Mouse (Mus musculus) kidney, adult 11 months (tissue): ENCODE results near the gene Esrrb.

ENCODE experiments used
- DNase-seq: peaks from one replicate; pipeline ENCODE4 v3.0.0; 2022

Esrrb gene

GRCm38 (mm10) chr12:86360696-86361631 is at the start of gene Esrrb:
TSS of gene Esrrb (plus strand) at chr12:86361117.
- peak; percentile 30 for DNase-seq

DNA sequence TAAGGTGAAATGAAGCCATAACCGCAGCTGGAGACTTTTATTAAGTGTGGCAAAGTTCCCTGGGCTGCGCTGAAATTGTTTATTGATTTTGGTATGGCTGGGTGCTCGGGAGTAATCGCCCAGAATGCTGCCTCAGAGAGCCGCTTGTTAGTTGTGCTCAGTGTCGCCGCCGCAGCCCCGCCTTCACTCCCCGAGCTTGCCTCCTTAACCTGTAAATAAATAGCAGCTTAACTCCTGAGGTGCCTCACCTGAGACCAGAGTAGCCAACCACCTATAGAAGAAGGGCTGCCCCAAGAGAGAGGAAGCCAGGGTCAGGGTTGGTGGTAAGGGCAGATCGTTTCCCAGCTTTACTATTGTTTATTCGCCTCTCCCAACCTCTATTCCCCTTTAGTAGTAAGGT is 40.3 kb upstream of the Esrrb start:
- no peak for DNase-seq

DNA sequence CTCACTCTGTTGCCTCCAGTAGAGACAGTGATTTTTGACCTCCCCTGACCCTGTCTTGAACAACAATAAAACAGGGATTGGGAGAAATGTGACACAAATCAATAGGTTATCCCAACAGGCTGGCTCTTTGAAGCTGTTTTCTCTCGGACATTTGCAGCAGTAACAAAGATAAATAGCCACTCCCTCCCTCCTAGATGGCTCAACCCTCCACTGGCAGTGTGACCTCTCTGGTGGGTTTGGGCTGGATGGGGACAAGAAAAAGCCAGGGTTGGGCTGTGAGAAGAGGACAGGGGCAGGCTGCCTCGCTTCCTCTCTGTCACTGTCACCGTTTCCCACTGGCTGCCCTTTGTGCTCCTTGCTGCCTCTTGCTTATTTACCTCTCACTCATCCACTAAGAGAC is 36.6 kb upstream of the Esrrb start:
- DNase-seq = no peak

GRCm38 (mm10) chr12:86329813-86330212 is 31.1 kb upstream of the Esrrb start:
- no peak for DNase-seq

DNA sequence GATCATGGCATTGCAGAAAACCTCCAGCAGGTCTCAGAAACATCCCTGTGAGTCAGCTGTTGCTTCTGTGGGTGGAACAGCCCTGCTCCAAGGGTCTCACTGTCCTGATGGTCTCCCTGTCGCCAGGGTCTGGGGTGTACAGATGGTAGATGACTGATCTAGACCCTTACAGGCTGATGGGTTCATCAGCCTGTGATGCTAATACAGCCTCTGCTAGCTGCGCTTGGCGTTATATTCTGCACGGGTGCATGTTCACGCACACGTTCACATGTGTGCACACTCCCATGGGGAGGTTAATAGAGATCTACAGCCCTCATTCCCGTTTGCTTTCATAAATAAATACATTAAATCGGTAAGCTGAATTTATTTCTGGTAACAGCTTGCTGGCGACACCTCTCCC is 30.2 kb upstream of the Esrrb start:
- DNase-seq = no peak

DNA sequence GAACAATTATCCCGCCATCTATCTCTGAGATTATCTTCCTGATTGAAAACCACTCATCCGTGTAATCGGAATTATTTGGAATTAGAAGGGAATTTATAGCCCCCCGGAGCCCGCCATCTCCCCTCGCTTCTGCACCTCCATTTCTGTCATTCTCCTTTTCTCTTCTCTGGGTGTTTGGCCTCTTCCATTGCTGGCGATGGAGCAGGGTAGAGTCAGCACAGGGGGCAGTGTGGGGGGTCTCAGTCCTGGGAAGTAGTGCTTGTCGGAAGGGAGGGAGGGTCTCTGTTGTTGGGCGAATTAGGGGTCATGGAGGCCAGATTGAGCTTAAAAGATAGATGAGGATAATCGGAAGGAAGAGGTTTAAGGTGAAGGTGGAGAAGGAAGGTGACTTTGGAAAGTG is 29.7 kb upstream of the Esrrb start:
- DNase-seq = no peak

DNA sequence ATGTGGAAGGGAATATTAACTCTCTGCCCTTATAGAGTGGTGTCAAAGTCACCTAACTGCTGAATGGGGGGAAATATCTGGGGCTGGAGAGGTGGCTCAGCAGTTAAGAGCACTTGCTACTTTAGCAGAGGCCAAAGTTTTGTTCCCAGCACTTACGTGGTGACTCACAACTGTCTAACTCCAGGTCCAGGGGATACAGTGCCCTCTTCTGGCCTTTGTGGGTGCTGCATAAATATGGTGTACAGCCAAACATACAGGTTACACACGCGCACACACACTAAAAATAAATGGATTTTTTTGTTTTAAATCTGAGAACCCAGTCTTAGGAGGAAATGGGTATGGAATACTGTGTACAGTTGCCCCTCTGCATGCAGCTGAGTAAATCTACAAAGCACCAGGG is 24.7 kb upstream of the Esrrb start:
- no peak for DNase-seq

GRCm38 (mm10) chr12:86336887-86337286 is 24.0 kb upstream of the Esrrb start:
- DNase-seq = no peak

DNA sequence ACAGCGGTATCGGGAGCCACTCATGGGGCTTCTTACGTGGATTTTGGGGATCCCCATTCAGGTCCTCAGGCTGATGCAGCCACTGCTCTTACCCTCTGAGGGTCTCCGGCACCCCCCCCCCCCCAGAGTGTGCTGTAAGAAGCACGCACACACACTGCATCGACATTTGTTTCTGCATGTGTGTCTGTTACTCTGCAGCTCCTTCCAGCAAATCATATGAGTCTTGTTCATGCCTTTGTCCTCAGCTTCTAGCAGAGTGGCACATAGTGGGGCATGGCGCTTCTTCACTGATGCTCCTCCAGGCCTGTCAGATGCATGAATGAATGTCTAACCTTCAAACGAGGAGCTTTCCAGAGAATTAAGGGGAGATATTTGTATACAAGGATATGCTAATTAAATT is 11.4 kb upstream of the Esrrb start:
- DNase-seq = no peak

- no peak for DNase-seq
Measured at GRCm38 (mm10) chr12:86359406-86359805, 1.5 kb upstream of the Esrrb start.

DNA sequence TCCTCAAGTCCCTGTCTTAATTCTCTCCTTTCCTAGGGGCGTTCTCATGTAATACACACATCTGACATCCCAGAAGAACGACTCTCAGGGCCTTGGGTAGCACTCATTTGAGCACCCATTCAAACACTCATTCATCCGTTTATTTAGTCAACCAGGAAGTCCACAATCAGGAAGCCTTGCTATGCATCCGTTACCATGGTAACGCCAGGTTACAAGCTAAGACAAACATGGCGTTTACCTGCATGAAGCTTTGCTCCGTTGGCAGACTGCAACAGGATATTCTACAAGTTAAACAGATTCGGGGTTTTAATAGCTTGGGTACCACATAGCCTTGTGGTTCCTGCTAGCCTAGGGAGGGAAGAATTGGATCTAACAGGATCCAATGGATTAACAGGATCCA is 1.0 kb upstream of the Esrrb start:
- DNase-seq = no peak

GRCm38 (mm10) chr12:86364285-86364684 is 3.4 kb downstream of the Esrrb start:
- DNase-seq = no peak

DNA sequence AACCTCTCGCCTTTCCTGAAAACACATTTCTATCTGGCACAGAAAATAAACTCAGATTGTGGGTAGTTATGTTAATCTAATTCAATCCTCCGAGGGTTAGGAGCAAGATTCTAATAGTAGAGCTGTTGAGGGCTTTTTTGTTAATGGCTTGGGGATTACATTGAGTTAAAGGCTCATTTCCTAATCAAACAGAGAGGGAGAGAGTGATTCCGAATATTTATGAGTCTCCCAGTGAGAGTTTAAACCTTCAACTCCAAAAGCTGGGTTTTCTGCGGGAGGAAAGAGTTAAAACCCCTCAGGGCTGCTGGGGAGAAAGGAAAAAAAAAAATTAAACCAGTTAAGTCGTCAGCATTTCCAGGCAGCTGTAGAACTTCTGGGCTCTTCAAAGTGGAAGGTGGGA is 3.8 kb downstream of the Esrrb start:
- no peak for DNase-seq

DNA sequence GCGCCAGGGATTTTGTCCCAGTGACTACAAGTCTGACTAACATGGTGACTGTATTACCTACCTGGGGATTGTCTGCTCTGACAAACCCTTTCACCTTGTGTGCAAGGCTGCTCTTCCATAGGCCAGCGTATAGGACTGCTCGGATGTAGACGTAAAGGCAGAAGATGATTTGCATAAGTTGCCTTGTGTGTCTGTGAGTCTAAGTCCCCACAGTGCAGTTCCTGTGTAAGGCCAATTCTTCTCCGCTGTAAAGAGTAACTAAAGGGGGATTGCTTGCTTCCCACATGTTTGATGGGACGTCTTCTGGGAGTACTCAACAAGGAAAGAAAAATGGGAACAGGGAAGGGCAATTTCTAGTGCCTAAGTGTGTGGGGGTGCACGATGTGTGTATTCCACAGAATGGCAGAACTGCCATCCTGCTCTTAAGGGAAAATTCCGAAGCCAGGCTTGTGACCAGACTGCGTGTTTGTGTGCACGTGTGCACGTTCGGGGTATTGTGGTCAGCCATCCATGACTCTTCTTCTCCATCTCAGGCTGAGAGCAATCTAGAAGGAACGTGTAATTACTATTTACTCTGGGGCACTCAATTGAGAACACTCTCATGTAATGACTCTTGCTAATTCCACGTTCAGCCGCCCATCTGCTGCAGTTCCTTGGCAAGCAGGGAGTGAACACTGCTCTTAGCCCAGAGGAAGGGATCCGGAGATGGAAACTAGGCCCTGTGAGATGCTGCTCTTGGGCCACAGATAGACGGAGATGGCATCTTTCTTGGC is 9.9 kb downstream of the Esrrb start:
- peak; percentile 34 for DNase-seq

DNA sequence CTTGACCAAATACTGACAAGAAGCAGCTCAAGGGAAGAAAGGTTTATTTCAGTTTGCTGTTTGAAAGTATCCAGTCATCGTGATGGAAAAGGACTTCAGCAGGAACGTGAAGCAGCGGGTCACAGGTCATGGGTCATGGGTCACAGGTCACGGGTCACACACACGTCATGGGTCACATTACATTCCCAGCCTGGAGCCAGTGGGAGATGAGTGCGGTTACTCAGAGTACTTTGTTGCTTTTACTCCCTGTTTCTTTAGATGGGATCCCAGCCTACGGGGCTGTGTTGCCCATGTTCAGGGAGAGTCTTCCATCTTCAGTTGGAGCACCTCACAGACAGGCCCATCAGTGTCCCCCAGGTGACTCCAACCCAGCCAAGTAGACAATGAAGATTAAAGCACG is 13.4 kb downstream of the Esrrb start:
- no peak for DNase-seq

DNA sequence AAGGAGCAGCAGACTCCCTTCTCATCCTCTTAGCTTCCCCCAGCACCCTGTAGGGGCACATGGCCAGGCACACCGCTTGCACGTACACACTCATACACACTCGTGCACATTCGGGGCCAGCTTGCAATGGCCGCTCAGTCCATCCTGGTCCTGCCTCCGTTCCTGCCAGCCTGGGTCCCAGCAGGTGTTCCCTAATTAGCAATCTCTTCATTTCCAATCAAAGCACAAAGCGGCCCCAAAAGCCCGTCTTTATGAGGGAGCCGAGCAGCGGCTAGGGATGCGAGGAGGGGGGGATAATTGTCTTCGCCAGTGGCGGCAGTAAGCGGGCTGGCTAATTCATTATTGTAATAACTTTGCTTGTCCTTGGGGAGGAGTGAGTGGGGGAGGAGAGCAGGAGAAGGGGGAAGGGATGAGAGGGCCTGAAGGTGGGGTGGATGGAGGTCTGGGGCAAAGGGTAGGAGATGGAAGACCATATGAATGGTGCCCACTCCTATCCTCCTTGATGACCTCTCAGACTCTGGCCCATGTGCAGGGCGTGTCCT is 18.8 kb downstream of the Esrrb start:
- no peak for DNase-seq

GRCm38 (mm10) chr12:86383803-86384202 is 22.9 kb downstream of the Esrrb start:
- no peak for DNase-seq

DNA sequence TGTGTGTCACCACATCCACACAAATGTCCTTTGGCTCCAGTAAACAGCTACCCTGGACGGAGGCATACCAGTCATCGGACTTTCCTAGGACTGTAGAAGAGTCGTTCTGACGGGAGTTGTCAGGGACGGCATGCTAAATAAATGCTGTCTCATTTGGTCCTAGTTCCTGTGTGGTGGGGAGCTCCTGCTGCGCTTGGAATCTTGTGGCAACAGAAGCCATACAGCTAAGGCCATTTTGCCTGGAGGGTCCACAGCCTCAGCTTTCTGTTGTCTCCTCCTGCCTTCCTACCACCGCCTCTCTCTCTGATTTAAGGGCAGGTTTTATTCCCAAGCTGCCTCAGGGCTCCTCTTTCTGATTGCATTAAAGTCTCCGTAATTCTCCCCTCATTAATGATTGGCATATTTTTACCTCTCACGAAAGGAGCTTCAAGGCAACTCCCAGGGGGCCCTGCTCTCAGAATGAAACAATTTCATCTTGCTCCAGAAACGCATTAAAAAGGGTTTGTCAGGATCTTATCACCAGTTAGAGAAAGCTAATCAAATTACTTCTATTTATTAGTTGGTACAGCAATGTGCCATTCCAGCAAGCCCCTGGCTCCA is 26.9 kb downstream of the Esrrb start:
- no peak for DNase-seq

- no peak for DNase-seq
Measured at GRCm38 (mm10) chr12:86394773-86395172, 33.9 kb downstream of the Esrrb start.

- no peak for DNase-seq
Measured at GRCm38 (mm10) chr12:86395326-86395725, 34.4 kb downstream of the Esrrb start.

GRCm38 (mm10) chr12:86398762-86399161 is 37.8 kb downstream of the Esrrb start:
- DNase-seq = no peak

DNA sequence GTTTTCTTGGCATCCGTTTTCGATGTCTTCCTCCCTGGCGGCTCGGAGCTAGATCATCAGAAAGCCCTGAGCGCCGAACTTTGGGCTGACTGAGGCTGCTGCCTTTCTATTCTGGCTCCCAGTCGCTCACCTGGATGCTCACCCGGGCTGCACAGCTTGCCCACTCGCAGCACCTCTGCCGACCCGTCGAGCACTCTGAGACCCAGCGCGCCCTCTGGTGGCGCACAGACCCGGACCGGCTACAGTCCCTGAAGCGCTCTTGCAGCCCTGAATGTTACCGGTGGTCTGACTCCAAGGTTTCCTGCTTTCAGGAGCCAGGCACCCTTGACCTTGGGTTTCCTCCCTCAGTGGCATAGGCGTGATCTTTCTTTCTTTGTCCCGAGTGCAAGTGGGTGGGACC is 41.8 kb downstream of the Esrrb start:
- peak; percentile 53 for DNase-seq

DNA sequence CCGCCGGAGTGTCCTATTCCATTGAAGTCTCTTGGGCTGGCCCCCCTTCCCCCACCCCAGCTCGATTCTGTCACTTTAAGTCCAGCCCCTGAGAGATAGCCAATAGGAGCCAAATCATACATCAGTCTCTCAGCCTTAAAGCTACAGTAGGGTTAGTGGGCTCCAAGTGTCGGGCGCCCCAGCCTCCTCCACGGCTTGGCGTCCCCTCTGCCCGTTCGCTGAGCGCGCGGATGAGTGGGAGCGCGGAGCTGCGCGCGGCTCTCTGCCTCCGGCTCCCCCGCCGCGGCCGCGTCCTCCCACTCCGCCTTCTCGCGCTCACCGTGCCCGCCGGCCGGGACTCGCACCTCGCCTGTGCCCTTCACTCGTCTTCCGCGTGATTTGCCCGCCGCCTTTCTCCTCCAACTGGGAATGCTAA is 60.6 kb downstream of the Esrrb start:
- DNase-seq = peak; percentile 81
